Mouse (Mus musculus): Measurements from ENCODE around the gene Pom121l2. TPM values are rescaled to one million over a fixed set of nuclear protein-coding genes. Genes with fewer than 3 reads are reported as not detected.
A peak's percentile ranks its signal among the peaks of the same experiment; 100 is the strongest.

Pom121l2 gene
- polyA plus RNA-seq, 1 experiment from 2014 or later: 0.12 TPM

DNA sequence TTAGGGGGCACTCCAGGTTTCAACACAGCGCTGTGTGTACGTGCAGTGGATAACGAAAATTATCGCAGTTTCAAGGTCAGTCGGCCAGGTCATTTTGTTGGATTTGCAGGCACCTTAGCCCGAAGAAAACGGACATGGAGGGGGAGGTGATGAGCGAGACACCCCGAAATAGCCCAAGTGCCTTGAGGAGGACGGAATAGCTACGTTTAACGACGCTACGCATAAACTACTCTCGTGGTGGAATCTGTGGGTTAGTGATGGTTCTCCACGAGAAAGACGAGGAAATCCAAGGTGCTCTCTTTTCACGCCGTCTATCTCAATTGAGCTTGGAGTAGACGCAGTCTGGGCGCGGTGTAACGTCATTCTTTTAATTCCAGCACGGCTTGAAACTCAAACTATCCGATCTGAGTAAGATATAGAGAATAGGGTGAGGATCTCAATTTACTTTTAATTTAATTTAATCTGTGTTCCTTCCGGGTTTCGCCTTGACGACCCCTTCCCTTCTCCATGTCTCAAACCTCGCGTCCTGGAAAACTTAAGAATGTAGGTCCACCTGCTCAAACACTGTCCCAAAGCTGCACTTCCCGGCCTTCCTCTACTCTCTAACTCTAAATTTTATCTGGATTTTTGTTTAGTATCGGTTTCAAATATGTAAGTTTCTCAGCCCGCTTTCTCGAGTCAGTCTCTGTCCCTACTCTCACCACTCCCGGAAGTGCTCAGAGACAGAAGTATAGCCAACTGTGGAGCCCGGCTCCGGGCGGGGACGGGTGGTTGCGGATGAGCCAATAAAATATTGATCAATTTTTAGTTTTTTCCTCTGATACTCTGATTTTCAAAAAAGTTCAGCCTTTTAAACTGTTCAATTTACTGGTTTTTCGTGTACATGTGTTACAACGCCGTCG is 39.2 kb downstream of the Pom121l2 start:
- ATAC-seq (replicated peaks; ENCODE audit: low FRiP score) (peak; percentile 62), DNase-seq (ENCODE audit: low spot score) (no peak)
- Histone ChIP-seq H3K4me3 (ENCODE audit: low read depth, low read length) (peak overlapping the region; percentile 46), H3K36me3 (ENCODE audit: control insufficient read depth, insufficient read depth, low read length) (no peaks in the 10 kb centered on the region), H3K27me3 (ENCODE audit: control insufficient read depth, insufficient read depth, low read length) (peaks cover 11% of the 10 kb centered on the region), H3K9me3 (ENCODE audit: control insufficient read depth, low read length) (no peaks in the 10 kb centered on the region), H3K4me1 (replicated peaks; ENCODE audit: control insufficient read depth, insufficient read depth, low read length) (no peaks in the 10 kb centered on the region), H3K9ac (ENCODE audit: low read length) (peak overlapping the region; percentile 51), H3K4me2 (ENCODE audit: low read depth, low read length, severe bottlenecking) (peak overlapping the region; percentile 78), H3K27ac (ENCODE audit: low read depth, low read length) (no peak overlapping the region)
- WGBS: under 1% methylated on average over 44 of the region's 44 CpGs

GRCm38 (mm10) chr13:22020901-22021339 is 39.9 kb downstream of the Pom121l2 start:
- Histone ChIP-seq H3K4me3 (ENCODE audit: low read depth, low read length) (peak overlapping the region; percentile 46), H3K4me2 (ENCODE audit: low read depth, low read length, severe bottlenecking) (peak overlapping the region; percentile 78), H3K4me1 (replicated peaks; ENCODE audit: control insufficient read depth, insufficient read depth, low read length) (no peaks in the 10 kb centered on the region), H3K27me3 (ENCODE audit: control insufficient read depth, insufficient read depth, low read length) (peaks cover 7% of the 10 kb centered on the region; the same call in 1 of the 2 replicates), H3K27ac (ENCODE audit: low read depth, low read length) (no peak overlapping the region), H3K36me3 (ENCODE audit: control insufficient read depth, insufficient read depth, low read length) (no peaks in the 10 kb centered on the region), H3K9ac (ENCODE audit: low read length) (no peak overlapping the region; the same call in 1 of the 2 replicates), H3K9me3 (ENCODE audit: control insufficient read depth, low read length) (no peaks in the 10 kb centered on the region)
- ATAC-seq (replicated peaks; ENCODE audit: low FRiP score): peak; percentile 77
- WGBS: under 1% methylated on average over 8 of the region's 8 CpGs
- peak; percentile 80 for DNase-seq (ENCODE audit: low spot score)

GRCm38 (mm10) chr13:22021581-22021980 is 40.6 kb downstream of the Pom121l2 start:
- ATAC-seq (replicated peaks; ENCODE audit: low FRiP score): peak; percentile 36; the same call in 1 of the 2 replicates
- peak overlapping the region; percentile 46 for H3K4me3 ChIP-seq (ENCODE audit: low read depth, low read length)
- 0 out of 2 replicates have a peak, but pooled peaks cover under 1% of the 10 kb centered on the region for H3K4me1 ChIP-seq (replicated peaks; ENCODE audit: control insufficient read depth, insufficient read depth, low read length)
- WGBS: 0% methylated on average over 11 of the region's 11 CpGs
- DNase-seq (ENCODE audit: low spot score): no peak
- H3K9me3 ChIP-seq (ENCODE audit: control insufficient read depth, low read length): no peaks in the 10 kb centered on the region
- no peaks in the 10 kb centered on the region for H3K36me3 ChIP-seq (ENCODE audit: control insufficient read depth, insufficient read depth, low read length)
- H3K27ac ChIP-seq (ENCODE audit: low read depth, low read length): no peak overlapping the region
- peak overlapping the region; percentile 78 for H3K4me2 ChIP-seq (ENCODE audit: low read depth, low read length, severe bottlenecking)
- H3K9ac ChIP-seq (ENCODE audit: low read length): peak overlapping the region; percentile 49
- peaks cover 5% of the 10 kb centered on the region; the same call in 1 of the 2 replicates for H3K27me3 ChIP-seq (ENCODE audit: control insufficient read depth, insufficient read depth, low read length)

DNA sequence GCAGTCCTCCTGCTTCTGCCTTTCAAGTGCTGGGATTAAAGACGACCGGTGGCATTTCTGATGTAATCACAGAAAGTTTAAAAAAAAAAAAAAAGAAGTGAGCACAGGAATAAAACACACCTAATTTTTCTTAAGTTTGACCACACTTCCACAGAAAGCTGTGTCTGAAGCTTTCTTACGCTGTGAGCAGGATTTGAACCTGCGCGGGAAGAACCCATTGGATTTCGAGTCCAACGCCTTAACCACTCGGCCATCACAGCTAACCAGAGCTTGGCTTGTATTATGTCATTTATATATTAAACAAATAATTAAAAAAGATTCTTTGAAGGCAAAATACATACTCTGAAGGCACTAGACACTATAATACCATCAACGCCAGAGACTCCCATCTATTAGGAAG is 41.2 kb downstream of the Pom121l2 start:
- no peak overlapping the region for H3K27ac ChIP-seq (ENCODE audit: low read depth, low read length)
- H3K36me3 ChIP-seq (ENCODE audit: control insufficient read depth, insufficient read depth, low read length): no peaks in the 10 kb centered on the region
- WGBS: 0% methylated on average over 9 of the region's 9 CpGs
- peak; percentile 76 for ATAC-seq (replicated peaks; ENCODE audit: low FRiP score)
- peak; percentile 87 for DNase-seq (ENCODE audit: low spot score)
- peaks cover 5% of the 10 kb centered on the region; the same call in 1 of the 2 replicates for H3K27me3 ChIP-seq (ENCODE audit: control insufficient read depth, insufficient read depth, low read length)
- 0 out of 2 replicates have a peak, but pooled peaks cover 2% of the 10 kb centered on the region for H3K4me1 ChIP-seq (replicated peaks; ENCODE audit: control insufficient read depth, insufficient read depth, low read length)
- no peaks in the 10 kb centered on the region for H3K9me3 ChIP-seq (ENCODE audit: control insufficient read depth, low read length)
- H3K4me3 ChIP-seq (ENCODE audit: low read depth, low read length): peak overlapping the region; percentile 46
- peak overlapping the region; percentile 49 for H3K9ac ChIP-seq (ENCODE audit: low read length)
- peak overlapping the region; percentile 78 for H3K4me2 ChIP-seq (ENCODE audit: low read depth, low read length, severe bottlenecking)

DNA sequence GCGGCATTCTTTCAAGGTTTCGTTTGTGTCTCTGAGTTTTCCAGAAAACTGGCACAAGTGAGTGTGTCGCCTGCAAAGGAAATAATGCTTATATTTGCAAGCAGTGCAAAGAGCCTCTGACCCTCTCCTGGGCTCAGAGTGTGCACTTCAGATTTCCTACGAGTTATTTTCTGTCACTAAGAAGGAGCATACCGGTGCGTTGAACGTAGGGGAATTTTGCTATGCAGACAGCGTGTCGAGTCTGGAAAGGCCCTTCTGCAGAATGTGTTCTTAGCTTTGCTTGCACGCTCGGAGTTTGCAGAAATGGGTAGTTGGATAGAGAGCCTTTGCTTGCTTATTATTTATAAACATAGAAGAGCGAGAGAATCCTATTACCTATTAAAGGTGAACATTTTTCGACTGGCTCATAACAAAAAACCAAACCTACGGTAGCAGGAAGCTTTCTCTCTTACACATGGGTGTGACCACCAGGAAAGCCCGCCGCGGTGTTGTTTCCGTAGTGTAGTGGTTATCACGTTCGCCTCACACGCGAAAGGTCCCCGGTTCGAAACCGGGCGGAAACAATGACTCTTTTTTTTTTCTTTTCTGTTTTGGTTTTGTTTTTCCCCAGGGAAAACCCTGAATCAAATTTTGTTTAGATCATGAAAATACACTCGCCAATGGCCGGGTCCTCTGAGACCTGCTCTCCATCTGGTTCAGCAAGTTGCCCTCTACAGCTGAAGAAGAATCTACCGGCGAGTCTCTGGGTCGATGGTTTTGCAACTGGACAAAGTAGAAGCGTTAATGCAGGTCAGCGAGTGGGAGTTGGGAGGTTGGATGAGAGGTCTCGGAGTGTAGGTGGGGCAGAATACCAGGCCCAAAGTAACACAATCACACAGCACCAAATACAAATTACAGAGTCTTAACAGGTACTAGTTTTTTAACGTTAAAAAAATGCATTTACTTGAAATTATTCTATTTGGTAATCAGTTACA is 45.4 kb downstream of the Pom121l2 start:
- no peaks in the 10 kb centered on the region for H3K9me3 ChIP-seq (ENCODE audit: control insufficient read depth, low read length)
- H3K9ac ChIP-seq (ENCODE audit: low read length): peak overlapping the region; percentile 59
- H3K4me1 ChIP-seq (replicated peaks; ENCODE audit: control insufficient read depth, insufficient read depth, low read length): 0 out of 2 replicates have a peak, but pooled peaks cover 2% of the 10 kb centered on the region
- H3K27me3 ChIP-seq (ENCODE audit: control insufficient read depth, insufficient read depth, low read length): no peaks in the 10 kb centered on the region
- peak overlapping the region; percentile 37 for H3K4me3 ChIP-seq (ENCODE audit: low read depth, low read length)
- H3K36me3 ChIP-seq (ENCODE audit: control insufficient read depth, insufficient read depth, low read length): no peaks in the 10 kb centered on the region
- ATAC-seq (replicated peaks; ENCODE audit: low FRiP score) (no peak), DNase-seq (ENCODE audit: low spot score) (peak; percentile 96)
- under 1% methylated on average over 35 of the region's 35 CpGs for WGBS
- peak overlapping the region; percentile 59 for H3K4me2 ChIP-seq (ENCODE audit: low read depth, low read length, severe bottlenecking)
- no peak overlapping the region for H3K27ac ChIP-seq (ENCODE audit: low read depth, low read length)

GRCm38 (mm10) chr13:22028673-22029460 is 47.9 kb downstream of the Pom121l2 start:
- under 1% methylated on average over 40 of the region's 40 CpGs for WGBS
- H3K9ac ChIP-seq (ENCODE audit: low read length): peak overlapping the region; percentile 68
- peak; percentile 97 for DNase-seq (ENCODE audit: low spot score)
- peak overlapping the region; percentile 63 for H3K4me2 ChIP-seq (ENCODE audit: low read depth, low read length, severe bottlenecking)
- no peaks in the 10 kb centered on the region for H3K27me3 ChIP-seq (ENCODE audit: control insufficient read depth, insufficient read depth, low read length)
- 0 out of 2 replicates have a peak, but pooled peaks cover 3% of the 10 kb centered on the region for H3K4me1 ChIP-seq (replicated peaks; ENCODE audit: control insufficient read depth, insufficient read depth, low read length)
- no peaks in the 10 kb centered on the region for H3K9me3 ChIP-seq (ENCODE audit: control insufficient read depth, low read length)
- peak; percentile 82 for ATAC-seq (replicated peaks; ENCODE audit: low FRiP score)
- H3K36me3 ChIP-seq (ENCODE audit: control insufficient read depth, insufficient read depth, low read length): no peaks in the 10 kb centered on the region
- H3K4me3 ChIP-seq (ENCODE audit: low read depth, low read length): peak overlapping the region; percentile 48
- H3K27ac ChIP-seq (ENCODE audit: low read depth, low read length): peak overlapping the region; percentile 71; the same call in 1 of the 2 replicates

DNA sequence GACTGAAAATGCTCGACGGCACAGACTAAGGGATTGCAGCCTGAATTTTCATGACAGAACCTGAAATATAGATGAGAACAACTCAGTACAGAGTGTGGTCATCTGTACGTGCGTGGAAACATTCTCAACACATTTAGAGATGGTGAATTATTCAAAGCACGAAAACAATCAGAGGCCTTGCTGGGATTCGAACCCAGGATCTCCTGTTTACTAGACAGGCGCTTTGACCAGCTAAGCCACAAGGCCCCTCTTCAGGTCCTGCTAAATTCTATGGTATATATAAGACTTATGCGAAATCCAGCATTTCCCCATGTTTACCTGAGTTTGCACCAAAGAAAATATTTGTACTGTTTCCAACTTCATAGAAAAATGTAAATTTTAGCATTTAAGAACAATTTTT is 48.9 kb downstream of the Pom121l2 start:
- no peak overlapping the region for H3K4me3 ChIP-seq (ENCODE audit: low read depth, low read length)
- H3K4me1 ChIP-seq (replicated peaks; ENCODE audit: control insufficient read depth, insufficient read depth, low read length): 0 out of 2 replicates have a peak, but pooled peaks cover 3% of the 10 kb centered on the region
- ATAC-seq (replicated peaks; ENCODE audit: low FRiP score) (no peak), DNase-seq (ENCODE audit: low spot score) (no peak)
- H3K9me3 ChIP-seq (ENCODE audit: control insufficient read depth, low read length): no peaks in the 10 kb centered on the region
- WGBS: 24% methylated on average over 8 of the region's 8 CpGs
- H3K27me3 ChIP-seq (ENCODE audit: control insufficient read depth, insufficient read depth, low read length): no peaks in the 10 kb centered on the region
- no peak overlapping the region for H3K9ac ChIP-seq (ENCODE audit: low read length)
- H3K36me3 ChIP-seq (ENCODE audit: control insufficient read depth, insufficient read depth, low read length): no peaks in the 10 kb centered on the region
- no peak overlapping the region for H3K4me2 ChIP-seq (ENCODE audit: low read depth, low read length, severe bottlenecking)
- no peak overlapping the region for H3K27ac ChIP-seq (ENCODE audit: low read depth, low read length)

All from forebrain, embryonic 11.5 days (tissue).